Mouse (Mus musculus): Measurements from ENCODE around the gene Uba52. TPM values are rescaled to one million over a fixed set of nuclear protein-coding genes. Genes with fewer than 3 reads are reported as not detected.

Uba52 gene
- total and polyA plus RNA-seq, 3 experiments: 1,322 to 4,646 (median 3,572) TPM

DNA sequence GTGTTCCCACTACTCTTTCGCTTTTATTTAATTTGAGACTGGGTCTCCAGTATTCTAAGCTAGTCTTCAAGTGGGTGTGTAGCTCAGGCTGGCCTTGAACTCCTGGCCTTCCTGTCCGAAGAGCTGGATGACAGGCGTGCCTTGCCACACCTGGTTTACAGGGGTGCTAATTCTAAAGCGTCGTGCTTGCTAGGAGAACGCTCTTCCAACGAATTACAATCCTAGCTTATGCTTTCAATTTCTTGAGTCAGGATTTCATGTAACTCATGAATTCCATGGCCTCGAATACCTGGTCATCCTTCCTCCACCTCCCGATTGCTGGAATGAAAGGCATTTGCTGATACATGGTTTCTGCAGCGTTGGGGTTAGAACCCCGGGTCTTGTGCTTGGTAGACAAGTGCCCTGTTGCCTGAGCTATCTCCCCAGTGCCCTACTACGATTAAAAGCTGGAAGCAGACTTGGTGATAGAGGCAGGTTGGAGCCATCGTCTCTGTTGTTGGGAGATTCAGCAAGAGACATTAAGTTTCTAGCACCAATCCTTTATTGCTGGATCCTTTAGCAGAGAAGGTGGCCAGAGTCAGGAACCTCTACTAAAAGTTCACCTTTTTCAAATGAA lies 17.7 kb upstream of the Uba52 start:
- Histone ChIP-seq H3K27me3 (ENCODE audit: insufficient read depth, low read length) (no peaks in the 10 kb centered on the region), H3K4me1 (ENCODE audit: insufficient read depth, low read depth, low read length) (peaks cover 73% of the 10 kb centered on the region), H3K9me3 (replicated peaks) (no peaks in the 10 kb centered on the region), H3K36me3 (replicated peaks) (peaks cover 47% of the 10 kb centered on the region), H3K4me3 (ENCODE audit: low read depth, low read length) (peak overlapping the region; percentile 81)
- TF ChIP-seq POLR2AphosphoS5 (IDR thresholded peaks at IDR 0.05; ENCODE audit: insufficient replicate concordance, low read depth, low read length): no peak
- TF ChIP-seq GATA2 (IDR thresholded peaks at IDR 0.05; ENCODE audit: borderline replicate concordance, low read depth, low read length): no peak
- no peak for TF ChIP-seq TAL1 (conservative IDR thresholded peaks at IDR 0.05; ENCODE audit: low read depth, low read length)
- no peak for TF ChIP-seq GATA1 (IDR thresholded peaks at IDR 0.05; ENCODE audit: borderline replicate concordance, low read length)
- TF ChIP-seq CTCF (IDR thresholded peaks at IDR 0.05; ENCODE audit: low read depth, low read length): no peak
- no peak for ATAC-seq (ENCODE audit: extremely low read depth, insufficient number of reproducible peaks, low FRiP score, poor library complexity, severe bottlenecking)
- DNase-seq (ENCODE audit: low spot score): no peak

DNA sequence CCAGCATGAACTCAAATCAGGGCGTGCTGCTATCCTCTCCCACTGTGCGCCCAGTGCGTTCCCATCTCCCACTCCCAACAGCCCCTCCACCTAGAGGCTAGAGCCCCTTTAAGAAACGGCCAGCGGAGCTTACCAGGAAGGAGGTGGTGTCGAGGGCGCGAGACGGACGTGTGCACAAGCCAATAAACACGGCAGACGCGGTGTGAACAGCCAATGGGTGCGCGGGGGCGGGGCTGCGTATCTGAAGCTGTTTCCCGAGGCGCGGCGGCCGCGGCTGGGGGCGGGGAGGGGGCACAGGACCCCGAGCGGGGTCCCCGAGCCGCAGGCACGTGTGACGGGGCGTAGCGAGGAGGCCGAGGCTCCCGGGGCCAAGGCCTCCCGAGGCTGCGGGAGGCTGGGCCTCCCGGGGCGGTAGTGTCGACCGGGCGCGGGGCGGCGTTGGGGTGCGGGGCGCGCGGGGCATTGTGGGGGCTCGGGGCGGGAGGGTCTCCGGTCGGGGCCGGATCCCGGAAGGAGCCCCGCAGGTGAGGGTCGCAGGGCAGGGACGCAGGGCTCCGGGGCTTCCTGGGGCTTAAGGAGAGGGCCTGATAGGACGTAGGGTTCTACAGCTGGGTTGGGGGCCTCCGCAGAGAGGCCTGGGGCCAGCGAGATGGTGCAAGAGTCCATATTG lies 17.0 kb upstream of the Uba52 start, which contains the start of the genes Fkbp8 and Kxd1:
Gene Fkbp8 (plus strand): TSS at position 213 of the 670 bp plus-strand sequence.
Gene Kxd1 (minus strand): TSS at position 445 of the 670 bp plus-strand sequence.
- H3K27me3 ChIP-seq (ENCODE audit: insufficient read depth, low read length): no peaks in the 10 kb centered on the region
- H3K36me3 ChIP-seq (replicated peaks): peaks cover 42% of the 10 kb centered on the region
- DNase-seq (ENCODE audit: low spot score) (peak; percentile 97), ATAC-seq (ENCODE audit: extremely low read depth, insufficient number of reproducible peaks, low FRiP score, poor library complexity, severe bottlenecking) (peak; percentile 83)
- peaks cover 69% of the 10 kb centered on the region for H3K4me1 ChIP-seq (ENCODE audit: insufficient read depth, low read depth, low read length)
- TF ChIP-seq TAL1 (conservative IDR thresholded peaks at IDR 0.05; ENCODE audit: low read depth, low read length): no peak
- no peak for TF ChIP-seq POLR2AphosphoS5 (IDR thresholded peaks at IDR 0.05; ENCODE audit: insufficient replicate concordance, low read depth, low read length)
- H3K4me3 ChIP-seq (ENCODE audit: low read depth, low read length): peak within 1 kb of the TSS; percentile 81
- H3K9me3 ChIP-seq (replicated peaks): no peaks in the 10 kb centered on the region

DNA sequence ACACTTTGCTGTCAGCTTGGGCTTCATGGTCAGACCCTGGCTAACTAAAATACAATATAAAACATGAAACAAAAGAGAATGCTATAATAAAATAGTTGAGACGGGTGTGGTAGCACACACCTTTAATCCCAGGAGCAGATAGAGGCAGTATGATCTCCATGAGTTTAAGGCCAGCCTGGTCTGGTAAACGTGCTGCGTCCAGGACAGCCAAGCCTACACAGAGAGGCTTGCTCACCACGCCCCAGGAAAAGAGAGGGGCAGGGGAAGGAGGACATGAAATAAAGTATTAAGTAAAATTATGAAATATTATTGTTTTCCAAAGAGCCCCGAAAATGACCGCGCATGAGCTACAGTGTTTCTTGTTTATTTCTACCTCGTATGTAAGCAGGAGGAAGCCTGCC lies 16.5 kb upstream of the Uba52 start:
- H3K4me3 ChIP-seq (ENCODE audit: low read depth, low read length): peak overlapping the region; percentile 81
- H3K4me1 ChIP-seq (ENCODE audit: insufficient read depth, low read depth, low read length): peaks cover 66% of the 10 kb centered on the region
- no peak for TF ChIP-seq CTCF (IDR thresholded peaks at IDR 0.05; ENCODE audit: low read depth, low read length)
- no peak for TF ChIP-seq TAL1 (conservative IDR thresholded peaks at IDR 0.05; ENCODE audit: low read depth, low read length)
- no peak for TF ChIP-seq POLR2AphosphoS5 (IDR thresholded peaks at IDR 0.05; ENCODE audit: insufficient replicate concordance, low read depth, low read length)
- TF ChIP-seq GATA1 (IDR thresholded peaks at IDR 0.05; ENCODE audit: borderline replicate concordance, low read length): no peak
- TF ChIP-seq GATA2 (IDR thresholded peaks at IDR 0.05; ENCODE audit: borderline replicate concordance, low read depth, low read length): no peak
- H3K9me3 ChIP-seq (replicated peaks): no peaks in the 10 kb centered on the region
- ATAC-seq (ENCODE audit: extremely low read depth, insufficient number of reproducible peaks, low FRiP score, poor library complexity, severe bottlenecking) (no peak), DNase-seq (ENCODE audit: low spot score) (no peak)
- H3K27me3 ChIP-seq (ENCODE audit: insufficient read depth, low read length): no peaks in the 10 kb centered on the region
- peaks cover 37% of the 10 kb centered on the region for H3K36me3 ChIP-seq (replicated peaks)

DNA sequence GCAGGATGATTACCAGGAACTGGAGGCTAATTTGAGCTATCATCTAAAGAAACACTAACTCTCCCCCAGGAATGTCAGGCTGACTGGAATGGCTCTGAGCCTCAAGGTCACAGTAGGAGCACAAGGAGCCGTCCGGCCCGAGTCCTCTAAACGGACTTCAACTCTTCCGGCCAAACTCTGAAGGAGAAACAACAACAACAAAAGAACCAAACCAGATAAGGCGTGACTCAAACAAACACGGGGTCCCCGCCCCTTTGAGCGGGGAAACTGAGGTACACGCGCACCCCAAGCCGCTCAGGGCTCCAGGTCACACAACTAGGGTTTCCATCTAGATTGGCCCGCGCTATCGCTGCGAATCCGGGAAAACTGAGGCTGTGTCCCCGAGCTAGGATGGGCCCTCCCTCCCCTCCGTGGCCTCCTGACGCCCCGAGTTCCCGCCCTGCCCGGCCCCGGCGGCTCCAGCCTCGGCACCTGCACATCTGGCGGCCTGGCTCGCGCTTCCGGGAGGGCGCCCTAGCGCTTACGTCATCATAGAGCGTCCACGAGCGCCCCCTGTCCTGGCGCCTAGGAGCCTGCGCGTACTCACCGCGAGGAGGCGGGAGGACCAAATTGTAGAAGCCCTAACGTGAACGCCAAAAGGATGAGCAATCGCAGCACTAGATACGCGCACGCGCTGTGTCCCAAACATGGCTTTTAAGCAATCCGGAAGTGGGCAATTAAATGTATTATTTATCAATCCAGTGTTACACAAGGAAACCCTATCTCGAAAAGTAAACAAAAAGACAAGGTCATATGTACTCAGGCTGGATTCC lies 12.2 kb upstream of the Uba52 start:
- H3K27me3 ChIP-seq (ENCODE audit: insufficient read depth, low read length): no peaks in the 10 kb centered on the region
- H3K4me3 ChIP-seq (ENCODE audit: low read depth, low read length): peak overlapping the region; percentile 89
- H3K9me3 ChIP-seq (replicated peaks): no peaks in the 10 kb centered on the region
- peaks cover 59% of the 10 kb centered on the region for H3K4me1 ChIP-seq (ENCODE audit: insufficient read depth, low read depth, low read length)
- peaks cover 38% of the 10 kb centered on the region for H3K36me3 ChIP-seq (replicated peaks)
- TF ChIP-seq CTCF (IDR thresholded peaks at IDR 0.05; ENCODE audit: low read depth, low read length) (peak; percentile 30; the same call in 1 of the 2 replicates), GATA1 (IDR thresholded peaks at IDR 0.05; ENCODE audit: borderline replicate concordance, low read length) (no peak)
- DNase-seq (ENCODE audit: low spot score) (peak; percentile 87), ATAC-seq (ENCODE audit: extremely low read depth, insufficient number of reproducible peaks, low FRiP score, poor library complexity, severe bottlenecking) (peak; percentile 81)

DNA sequence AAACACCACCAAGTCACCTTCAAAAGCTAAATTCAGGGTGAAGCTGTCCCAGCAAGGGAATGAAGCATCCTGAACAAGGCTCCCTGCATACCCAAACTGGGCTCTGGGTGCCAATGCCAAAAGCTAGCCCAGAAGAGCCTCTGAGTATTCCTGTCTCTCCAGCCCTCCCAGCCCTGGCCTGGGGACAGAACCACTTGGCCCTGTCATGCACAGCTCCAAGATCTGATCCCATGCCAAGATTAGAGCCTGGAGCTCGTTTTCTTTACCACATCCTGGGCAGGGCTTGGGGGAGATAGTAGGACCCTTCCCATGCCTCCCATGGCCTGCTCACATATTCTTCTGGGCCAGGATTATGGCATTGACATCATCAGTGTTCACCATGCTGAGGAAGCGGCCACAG lies 9.0 kb upstream of the Uba52 start:
- Histone ChIP-seq H3K4me1 (ENCODE audit: insufficient read depth, low read depth, low read length) (peaks cover 65% of the 10 kb centered on the region), H3K9me3 (replicated peaks) (no peaks in the 10 kb centered on the region), H3K36me3 (replicated peaks) (peaks cover 62% of the 10 kb centered on the region), H3K4me3 (ENCODE audit: low read depth, low read length) (no peak overlapping the region), H3K27me3 (ENCODE audit: insufficient read depth, low read length) (no peaks in the 10 kb centered on the region)
- TF ChIP-seq GATA2 (IDR thresholded peaks at IDR 0.05; ENCODE audit: borderline replicate concordance, low read depth, low read length) (no peak), POLR2AphosphoS5 (IDR thresholded peaks at IDR 0.05; ENCODE audit: insufficient replicate concordance, low read depth, low read length) (no peak), CTCF (IDR thresholded peaks at IDR 0.05; ENCODE audit: low read depth, low read length) (no peak), GATA1 (IDR thresholded peaks at IDR 0.05; ENCODE audit: borderline replicate concordance, low read length) (no peak), TAL1 (conservative IDR thresholded peaks at IDR 0.05; ENCODE audit: low read depth, low read length) (no peak)
- ATAC-seq (ENCODE audit: extremely low read depth, insufficient number of reproducible peaks, low FRiP score, poor library complexity, severe bottlenecking): no peak
- DNase-seq (ENCODE audit: low spot score): no peak

DNA sequence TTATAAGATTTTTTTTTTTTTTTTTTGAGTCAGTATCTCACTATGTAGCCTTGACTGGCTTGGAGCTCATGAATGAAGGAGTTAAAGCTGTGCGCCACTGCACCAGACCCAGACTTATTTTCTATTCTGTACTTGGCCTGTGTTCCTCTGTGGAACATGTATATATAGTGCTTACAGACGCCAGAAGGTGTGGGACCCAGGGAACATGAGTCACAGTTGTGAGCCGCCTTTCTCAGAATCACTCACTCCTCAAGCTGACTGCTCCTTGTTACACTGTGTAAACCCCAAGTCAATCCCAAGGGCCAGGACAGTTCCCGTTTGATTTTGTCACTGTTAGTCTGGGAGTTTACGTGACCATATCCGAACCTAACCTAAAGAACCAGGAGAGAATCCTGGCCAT lies 8.4 kb upstream of the Uba52 start:
- no peaks in the 10 kb centered on the region for H3K27me3 ChIP-seq (ENCODE audit: insufficient read depth, low read length)
- H3K4me3 ChIP-seq (ENCODE audit: low read depth, low read length): no peak overlapping the region
- H3K36me3 ChIP-seq (replicated peaks): peaks cover 68% of the 10 kb centered on the region
- DNase-seq (ENCODE audit: low spot score) (no peak), ATAC-seq (ENCODE audit: extremely low read depth, insufficient number of reproducible peaks, low FRiP score, poor library complexity, severe bottlenecking) (no peak)
- peaks cover 64% of the 10 kb centered on the region for H3K4me1 ChIP-seq (ENCODE audit: insufficient read depth, low read depth, low read length)
- no peaks in the 10 kb centered on the region for H3K9me3 ChIP-seq (replicated peaks)
- TF ChIP-seq GATA1 (IDR thresholded peaks at IDR 0.05; ENCODE audit: borderline replicate concordance, low read length): no peak
- no peak for TF ChIP-seq TAL1 (conservative IDR thresholded peaks at IDR 0.05; ENCODE audit: low read depth, low read length)
- TF ChIP-seq POLR2AphosphoS5 (IDR thresholded peaks at IDR 0.05; ENCODE audit: insufficient replicate concordance, low read depth, low read length): no peak
- TF ChIP-seq GATA2 (IDR thresholded peaks at IDR 0.05; ENCODE audit: borderline replicate concordance, low read depth, low read length): no peak
- no peak for TF ChIP-seq CTCF (IDR thresholded peaks at IDR 0.05; ENCODE audit: low read depth, low read length)
